Mouse (Mus musculus) splenic B cell, adult 2 months (primary cell): ENCODE data around the gene Fam219b.

Source experiments
- DNase-seq: peaks from one replicate; pipeline ENCODE4 v3.0.0-alpha.2; 2011; ENCODE audit warnings: low read depth, low spot score
- H3K27me3 ChIP-seq: 2 replicates; pipeline ENCODE4 v1.6.1; 2012; ENCODE audit warnings: mild to moderate bottlenecking, low read length, moderate library complexity, mixed read lengths; ENCODE audit not compliant: control insufficient read depth, poor library complexity, insufficient read depth, severe bottlenecking
- H3K36me3 ChIP-seq: 2 replicates; pipeline ENCODE4 v1.6.1; 2012; ENCODE audit warnings: mild to moderate bottlenecking, low read length, moderate library complexity, mixed read lengths; ENCODE audit not compliant: control insufficient read depth, poor library complexity, insufficient read depth, severe bottlenecking

Gene Fam219b

DNA sequence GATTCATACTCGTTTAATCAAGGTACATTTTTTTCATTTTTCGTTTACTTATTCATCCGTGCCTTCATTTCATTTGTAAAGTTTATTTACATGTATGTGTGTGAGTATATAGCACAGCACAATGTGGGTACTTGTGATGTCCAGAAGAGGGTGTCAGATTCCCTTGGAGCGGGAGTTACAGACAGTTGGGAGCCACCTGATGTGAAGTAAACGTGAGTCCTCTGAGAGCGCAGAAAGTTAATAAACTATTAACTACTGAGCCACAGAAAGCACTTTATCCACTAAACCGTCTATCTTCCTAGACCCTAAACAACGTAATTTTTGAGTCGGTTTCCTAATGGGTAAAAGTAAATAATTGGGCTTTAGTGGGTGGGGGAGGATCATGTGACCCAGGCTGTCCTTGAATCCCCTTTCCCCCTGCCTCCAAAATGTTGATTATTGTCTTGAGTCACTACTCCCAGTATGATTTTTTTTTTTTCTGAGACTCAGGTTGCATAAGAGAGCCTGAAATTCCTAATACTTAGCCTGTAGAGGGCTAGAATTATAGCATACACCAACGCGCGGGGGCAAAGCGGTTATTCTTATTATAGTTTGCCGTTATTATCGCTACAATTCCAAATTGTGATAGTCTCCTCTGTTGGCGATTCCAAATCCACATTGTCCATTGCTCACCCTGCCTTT, 16.8 kb upstream of the Fam219b start:
- Histone ChIP-seq H3K27me3 (no peaks in the 10 kb centered on the region), H3K36me3 (no peaks in the 10 kb centered on the region)
- no peak for DNase-seq

- no peaks in the 10 kb centered on the region for H3K36me3 ChIP-seq
- H3K27me3 ChIP-seq = no peaks in the 10 kb centered on the region
- DNase-seq = peak; percentile 94
Measured at GRCm38 (mm10) chr9:57521056-57521911, 16.0 kb upstream of the Fam219b start, which contains the start of gene Cox5a. Gene Cox5a, plus strand, starts transcription at chr9:57521274.

DNA sequence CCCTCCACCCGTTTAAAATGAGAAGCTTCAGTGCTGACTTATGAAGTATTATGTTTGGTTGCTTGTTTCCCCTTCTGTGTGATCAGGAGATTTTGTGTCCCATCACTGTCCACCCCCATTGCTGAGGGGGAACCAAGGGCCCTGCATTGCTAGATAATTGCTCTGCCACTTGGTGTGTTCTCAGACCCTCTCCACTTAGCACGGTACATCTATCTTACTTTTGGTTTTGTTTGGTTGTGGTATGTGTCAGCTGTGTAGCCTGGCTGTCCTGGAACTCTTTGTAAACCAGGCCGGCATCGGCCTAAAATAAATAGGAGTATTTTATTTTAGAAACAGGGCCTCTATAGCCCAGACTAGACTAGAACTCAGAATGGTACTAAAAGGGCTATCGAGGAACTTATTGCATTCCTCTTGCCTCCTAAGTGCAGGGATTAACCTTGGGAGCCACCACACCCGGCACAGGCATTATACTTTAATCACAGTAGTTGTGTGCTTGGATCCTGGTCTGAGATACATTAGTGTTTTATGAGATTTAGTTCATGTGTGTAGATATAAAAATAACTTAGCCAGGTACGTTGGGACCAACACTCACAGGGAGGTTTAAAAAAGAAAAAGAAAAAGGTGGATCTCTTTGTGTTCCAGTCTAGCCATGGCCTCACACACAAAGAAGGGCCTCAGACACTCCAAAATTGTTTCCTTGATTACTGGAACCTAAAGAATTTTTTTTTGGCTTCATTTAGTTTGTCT, 15.0 kb upstream of the Fam219b start:
- DNase-seq = no peak
- no peaks in the 10 kb centered on the region for H3K27me3 ChIP-seq
- H3K36me3 ChIP-seq = no peaks in the 10 kb centered on the region

GRCm38 (mm10) chr9:57522861-57523246, 14.5 kb upstream of the Fam219b start:
- DNase-seq = no peak
- H3K36me3 ChIP-seq = no peaks in the 10 kb centered on the region

GRCm38 (mm10) chr9:57523754-57524153, 13.6 kb upstream of the Fam219b start:
- H3K36me3 ChIP-seq = no peaks in the 10 kb centered on the region
- DNase-seq = peak; percentile 81
- H3K27me3 ChIP-seq = no peaks in the 10 kb centered on the region

More at GRCm38 (mm10) chr9:57522861-57523246, 14.5 kb upstream of the Fam219b start:
- H3K27me3 ChIP-seq = no peaks in the 10 kb centered on the region

DNA sequence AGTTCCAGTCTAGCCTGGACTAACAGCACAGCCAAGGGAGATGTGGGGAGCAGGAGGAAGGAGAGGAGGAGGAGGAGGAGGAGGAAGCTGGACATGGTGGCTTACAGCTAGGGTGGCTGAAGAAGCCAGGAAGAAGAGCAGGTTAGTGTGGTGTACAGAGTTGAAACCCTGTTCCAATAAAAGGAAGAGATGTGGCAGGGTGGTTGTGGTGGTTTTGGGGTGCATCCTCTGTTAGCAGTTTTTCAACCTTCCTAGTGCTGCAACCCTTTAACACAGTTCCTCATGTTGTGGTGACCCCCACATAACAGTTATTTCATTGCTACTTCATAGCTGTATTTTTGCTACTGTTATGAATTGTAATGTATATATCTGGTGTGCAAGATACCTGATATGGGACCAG, 12.9 kb upstream of the Fam219b start:
- H3K27me3 ChIP-seq = no peaks in the 10 kb centered on the region
- no peak for DNase-seq
- no peaks in the 10 kb centered on the region; the same call in 1 of the 2 replicates for H3K36me3 ChIP-seq

DNA sequence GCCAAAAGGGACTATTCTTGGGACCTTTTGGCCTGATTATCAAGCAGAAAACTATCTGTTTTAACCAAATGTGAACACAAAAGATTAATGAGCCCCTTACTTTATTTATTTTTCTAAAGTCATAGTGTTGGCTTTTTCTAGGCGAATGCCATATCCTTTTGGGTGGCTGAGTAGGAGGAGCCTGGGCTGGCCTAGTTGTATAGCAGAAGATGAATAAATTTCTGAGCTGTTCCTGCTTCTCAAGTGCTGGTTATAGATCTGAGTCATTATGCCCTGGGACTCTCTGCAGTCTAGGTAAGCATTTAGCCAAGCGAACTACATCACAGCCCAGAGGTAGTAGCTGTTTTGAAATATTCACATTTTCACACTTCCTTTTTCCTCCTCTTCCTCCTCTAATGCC, 11.8 kb upstream of the Fam219b start:
- Histone ChIP-seq H3K27me3 (no peaks in the 10 kb centered on the region), H3K36me3 (no peaks in the 10 kb centered on the region; the same call in 1 of the 2 replicates)
- no peak for DNase-seq

GRCm38 (mm10) chr9:57526435-57526834, 10.9 kb upstream of the Fam219b start:
- DNase-seq = no peak
- Histone ChIP-seq H3K36me3 (peaks cover 2% of the 10 kb centered on the region; the same call in 1 of the 2 replicates), H3K27me3 (no peaks in the 10 kb centered on the region)

DNA sequence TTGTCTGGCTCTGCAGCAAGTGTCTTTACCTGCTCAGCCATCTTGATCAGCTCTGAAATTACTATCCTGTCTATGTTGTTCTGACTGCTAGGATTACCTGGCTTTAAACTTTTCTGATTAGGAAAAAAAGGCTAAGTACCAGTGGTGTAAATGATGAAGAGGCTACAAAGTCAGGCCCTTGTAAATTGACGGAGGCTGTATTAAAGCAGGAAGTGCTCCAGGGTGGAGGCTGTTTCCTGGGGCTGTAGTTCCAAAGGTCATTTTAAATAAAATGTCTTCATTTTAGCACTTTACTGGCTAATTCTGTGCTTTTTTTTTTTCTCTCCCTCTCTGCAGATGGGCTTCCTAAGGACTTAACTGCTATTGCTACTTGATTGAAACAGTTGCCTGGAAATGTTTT, 5.4 kb upstream of the Fam219b start:
- H3K27me3 ChIP-seq = no peaks in the 10 kb centered on the region
- H3K36me3 ChIP-seq = peaks cover 16% of the 10 kb centered on the region; the same call in 1 of the 2 replicates
- no peak for DNase-seq

DNA sequence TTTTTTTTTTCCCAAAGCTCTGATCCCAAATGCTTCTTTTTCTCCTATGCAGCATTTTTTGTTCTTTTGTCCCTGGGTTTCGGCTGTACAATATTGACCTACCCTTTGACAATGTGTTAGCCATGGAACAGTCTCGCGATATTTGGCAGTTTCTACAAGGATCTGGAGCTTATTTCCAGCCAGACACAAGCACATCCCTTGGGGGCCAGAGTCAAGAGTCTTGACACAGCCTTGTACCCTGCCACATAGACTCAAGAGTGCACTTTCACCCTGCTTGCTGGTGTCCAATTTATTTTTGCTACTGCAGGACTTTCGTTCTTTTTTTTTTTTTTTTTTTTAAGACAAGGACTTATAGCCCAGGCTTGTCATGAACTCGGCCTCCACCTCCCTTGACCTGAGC, 966 bp upstream of the Fam219b start:
- DNase-seq = no peak
- no peaks in the 10 kb centered on the region for H3K27me3 ChIP-seq
- peaks cover 14% of the 10 kb centered on the region; the same call in 1 of the 2 replicates for H3K36me3 ChIP-seq

DNA sequence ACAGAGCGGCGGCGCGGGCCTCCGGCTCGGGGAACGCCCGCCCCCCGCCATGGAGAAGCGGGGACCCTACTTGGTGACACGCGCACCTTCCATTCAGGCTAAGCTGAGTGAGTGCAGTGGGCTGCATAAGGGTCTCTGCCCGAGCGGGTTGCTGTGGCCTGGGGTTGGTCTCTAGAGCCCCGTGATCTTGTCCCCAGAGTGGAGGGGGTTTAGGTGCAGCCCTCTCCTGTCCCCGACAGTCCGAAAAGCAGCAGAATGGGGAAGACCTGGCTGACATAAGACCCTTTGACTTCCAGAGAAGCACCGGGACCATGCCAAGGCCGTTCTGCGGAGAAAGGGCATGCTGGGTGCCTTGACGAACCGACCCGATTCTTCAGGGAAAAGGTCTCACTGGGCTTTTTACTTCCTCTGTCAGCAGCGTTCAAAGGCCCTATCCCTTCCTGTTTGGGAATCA, 427 bp downstream of the Fam219b start:
- DNase-seq = no peak
- no peaks in the 10 kb centered on the region for H3K27me3 ChIP-seq
- peaks cover 4% of the 10 kb centered on the region; the same call in 1 of the 2 replicates for H3K36me3 ChIP-seq

GRCm38 (mm10) chr9:57539550-57539949, 2.2 kb downstream of the Fam219b start:
- H3K27me3 ChIP-seq = no peaks in the 10 kb centered on the region
- no peaks in the 10 kb centered on the region for H3K36me3 ChIP-seq
- no peak for DNase-seq

DNA sequence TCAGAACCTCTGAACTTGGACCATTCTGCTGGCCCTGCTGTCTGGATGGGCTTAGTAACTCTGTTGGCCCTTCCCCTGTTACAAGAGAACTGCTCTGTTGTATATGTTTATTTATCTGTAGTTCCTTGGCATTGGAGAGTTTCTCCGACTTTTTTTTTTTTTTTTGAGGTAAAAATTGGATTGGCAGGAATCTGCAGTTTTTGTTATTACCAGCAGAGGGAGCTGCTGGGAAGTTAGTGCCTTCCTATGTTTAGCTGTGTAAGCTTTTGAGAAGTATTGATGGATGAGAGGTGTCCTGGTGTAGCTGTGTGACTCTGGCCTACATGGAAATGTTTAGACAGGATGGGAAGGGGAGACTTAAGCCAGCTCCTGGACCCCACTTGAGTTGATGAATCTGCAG, 4.0 kb downstream of the Fam219b start:
- peaks cover 1% of the 10 kb centered on the region; the same call in 1 of the 2 replicates for H3K36me3 ChIP-seq
- peak; percentile 71 for DNase-seq
- H3K27me3 ChIP-seq = no peaks in the 10 kb centered on the region

DNA sequence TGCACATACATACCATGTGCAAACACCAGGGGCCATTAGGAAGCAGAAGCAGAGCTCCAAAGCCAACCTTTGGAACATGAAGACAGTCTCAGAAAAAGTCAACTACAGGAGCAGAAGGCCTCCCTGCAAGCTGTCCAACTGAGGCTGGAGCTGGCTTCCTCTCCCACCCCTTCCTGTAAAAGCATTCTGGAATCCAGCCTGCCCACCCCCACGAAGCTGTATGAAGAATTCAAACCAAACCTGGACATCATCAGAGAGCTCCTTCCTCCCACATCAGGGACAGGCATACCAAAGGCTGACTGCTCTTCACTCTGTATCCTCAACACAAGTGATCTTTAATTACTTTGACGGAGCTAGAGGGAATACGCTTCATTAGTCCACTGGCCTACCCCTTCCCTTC, 6.6 kb downstream of the Fam219b start:
- Histone ChIP-seq H3K27me3 (no peaks in the 10 kb centered on the region), H3K36me3 (peaks cover 1% of the 10 kb centered on the region; the same call in 1 of the 2 replicates)
- no peak for DNase-seq
